Mouse (Mus musculus) liver, embryonic 18 days (tissue): Measurements from ENCODE around the gene Aadat. TPM values are rescaled to one million over a fixed set of nuclear protein-coding genes. Genes with fewer than 3 reads are reported as not detected.

ENCODE experiments used
- polyA plus RNA-seq: library from polyadenylated mRNA; depleted of rRNA; stranded (reverse); fragments of >200 nt; gene quantifications from 2 replicates; pipeline ENCODE4 v1.2.3, GENCODE M21; 2012; rRNA removed

The Aadat gene
- 21.9 and 26.1 TPM in 2 replicates for polyA plus RNA-seq

DNA sequence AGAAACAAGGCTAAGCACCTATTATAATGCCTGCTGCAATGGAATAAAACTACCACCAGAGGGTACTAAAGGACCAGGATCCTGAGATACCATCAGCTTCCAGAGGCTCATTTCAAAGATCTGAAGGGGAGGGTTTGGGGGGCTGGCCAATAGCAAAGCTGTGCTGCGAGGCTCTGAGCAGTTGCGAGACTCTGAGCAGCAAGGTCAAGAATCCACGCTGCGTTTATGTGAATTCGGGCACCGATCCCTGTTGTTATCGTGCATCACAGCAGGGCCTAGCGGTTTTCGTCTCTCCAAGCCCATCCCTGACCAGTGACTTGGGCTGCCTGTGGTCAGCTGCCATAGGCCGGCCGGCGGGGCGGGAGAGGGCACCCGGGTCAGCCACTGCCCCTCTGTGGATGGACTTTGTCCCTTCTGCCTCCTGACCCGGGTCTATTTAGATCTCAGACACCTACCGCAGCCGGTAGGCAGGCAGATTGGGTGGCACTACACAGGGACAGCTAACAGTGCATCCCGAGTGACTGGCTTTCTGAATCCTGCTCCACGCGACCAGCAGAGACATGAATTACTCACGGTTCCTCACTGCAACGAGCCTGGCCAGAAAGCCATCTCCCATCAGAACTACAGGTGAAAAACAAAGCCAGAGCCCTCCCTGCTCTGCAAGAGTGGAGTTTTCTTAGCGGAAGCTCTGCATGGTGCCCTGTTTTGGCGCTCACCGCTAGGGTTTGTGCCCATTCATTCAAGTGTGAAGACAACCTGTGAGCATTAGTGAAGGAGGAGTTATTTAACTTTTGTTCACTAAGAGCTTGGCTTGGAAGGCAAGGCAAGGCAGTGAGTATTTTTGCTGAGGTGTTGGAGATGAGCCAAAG, at the start of gene Aadat:
Gene Aadat (plus strand): TSS at position 280 of the 869 bp plus-strand sequence.

DNA sequence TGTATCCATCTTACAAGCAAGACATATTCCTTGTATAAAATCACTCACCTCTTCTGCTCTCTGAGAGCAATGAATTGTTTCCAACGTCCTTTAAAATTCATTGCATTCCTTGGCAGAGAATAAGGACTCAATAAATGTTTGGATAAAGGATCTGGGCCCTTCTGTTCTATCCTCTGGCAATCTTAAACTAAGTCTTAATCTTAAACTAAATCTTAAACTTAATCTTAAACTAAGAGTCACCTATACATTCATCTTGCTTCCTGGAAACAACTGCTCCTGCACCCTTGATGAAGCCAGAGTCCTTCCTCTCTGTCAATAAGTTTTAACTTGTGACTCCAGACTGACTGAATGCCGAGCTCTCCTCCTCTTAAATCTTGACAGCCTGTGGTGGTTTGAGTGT, 2.6 kb upstream of the Aadat start, which contains the start of gene Gm10283:
Gene Gm10283 (minus strand): TSS at position 101 of the 400 bp plus-strand sequence.

Other genes starting within 250 kb of the Aadat start
- gene Gm10283, start 2.7 kb upstream of the Aadat start, polyA plus RNA-seq = not detected in 2 replicates
- 0.36 and 0.37 TPM in 2 replicates for gene Mfap3l, start 126.9 kb downstream of the Aadat start, polyA plus RNA-seq